Mouse (Mus musculus): Measurements from ENCODE around the gene Bckdk.

DNA sequence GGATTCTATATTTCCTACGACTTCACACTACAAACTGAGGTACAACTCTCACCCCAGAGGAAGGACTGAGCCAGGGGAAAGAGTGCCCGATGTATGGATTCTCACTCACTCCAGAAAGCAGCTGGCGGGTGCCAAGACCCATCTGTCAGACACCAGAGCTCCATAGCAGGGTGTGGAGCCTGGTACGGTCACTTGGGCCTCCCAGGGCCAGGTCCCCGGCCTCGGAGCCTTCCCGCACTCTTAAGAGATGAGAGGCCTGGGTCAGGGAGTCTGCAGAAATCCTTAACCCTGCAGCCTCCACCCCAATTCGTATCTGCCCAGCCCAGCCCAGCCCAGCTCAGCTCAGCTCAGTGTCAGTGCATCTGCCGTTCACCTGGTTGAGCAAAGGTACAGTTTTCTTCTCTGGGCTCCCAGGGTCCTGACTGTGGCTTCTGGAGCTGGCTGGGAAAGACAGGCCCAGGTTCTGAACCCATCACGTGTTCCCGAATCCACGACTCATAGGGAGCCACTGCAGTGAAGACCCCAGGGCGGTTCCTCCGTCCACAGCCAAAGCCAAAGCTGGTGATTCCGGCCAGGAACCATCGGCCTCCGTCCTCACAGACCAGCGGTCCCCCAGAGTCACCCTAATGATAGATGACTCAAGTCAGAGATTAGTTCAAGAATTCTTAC, 32.5 kb downstream of the Bckdk start:
- TF ChIP-seq CTCF (IDR thresholded peaks at IDR 0.05) = no peak
- TF ChIP-seq POLR2A (IDR thresholded peaks at IDR 0.05; ENCODE audit: insufficient read depth, low read depth, low read length) = no peak
- no peak for TF ChIP-seq EP300 (IDR thresholded peaks at IDR 0.05; ENCODE audit: insufficient read depth, low read depth, low read length)
